Mouse (Mus musculus) C2C12 (cell line): ENCODE measurements at regions not wholly inside any gene's neighbourhood (a gene's known extent, or its start where the extent isn't known, plus 50 kb on each side); places are given as distances from the start of the nearest gene placed in this dataset.
A peak's percentile ranks its signal among the peaks of the same experiment; 100 is the strongest.

ENCODE experiments used
- H3K27me3 ChIP-seq: one replicate; pipeline ENCODE4 v1.6.1; 2011; ENCODE audit not compliant: control insufficient read depth, insufficient read depth, insufficient read length
- H3K36me3 ChIP-seq: one replicate; pipeline ENCODE4 v1.6.1; 2011; ENCODE audit not compliant: control insufficient read depth, insufficient read depth
- H3K4me3 ChIP-seq: one replicate; pipeline ENCODE4 v1.5.1; 2011; ENCODE audit warnings: mild to moderate bottlenecking, control low read depth; ENCODE audit not compliant: poor library complexity, insufficient read depth, severe bottlenecking
- H3K79me2 ChIP-seq: one replicate; pipeline ENCODE4 v1.6.1; 2011; ENCODE audit not compliant: control insufficient read depth, insufficient read depth
- H3K79me3 ChIP-seq: one replicate; pipeline ENCODE4 v1.6.1; 2011; ENCODE audit warnings: low read depth, control low read depth
- H3ac ChIP-seq: one replicate; pipeline ENCODE3; 2011; ENCODE audit warnings: low read depth; ENCODE audit not compliant: control insufficient read depth, insufficient read length
- CEBPB ChIP-seq: IDR thresholded peaks from one replicate; pipeline ENCODE4 v1.6.1; 2011; ENCODE audit warnings: low read depth, mild to moderate bottlenecking, control low read depth, moderate library complexity
- CTCF ChIP-seq: IDR thresholded peaks from one replicate; pipeline ENCODE4 v1.5.1; 2011; ENCODE audit not compliant: control insufficient read depth, insufficient read depth, insufficient read length
- FOSL1 ChIP-seq: IDR thresholded peaks from one replicate; pipeline ENCODE4 v1.8.0; 2011; ENCODE audit warnings: mild to moderate bottlenecking, low read length; ENCODE audit not compliant: poor library complexity, insufficient read depth, severe bottlenecking
- MAX ChIP-seq: IDR thresholded peaks from one replicate; pipeline ENCODE4 v1.6.1; 2011; ENCODE audit warnings: mild to moderate bottlenecking, control low read depth
- MYOD1 ChIP-seq: IDR thresholded peaks from one replicate; pipeline ENCODE4 v1.6.1; 2011; ENCODE audit warnings: low read depth; ENCODE audit not compliant: control insufficient read depth, insufficient read length
- MYOG ChIP-seq: IDR thresholded peaks from one replicate; pipeline ENCODE4 v1.6.1; 2011; ENCODE audit not compliant: control insufficient read depth, insufficient read length; ENCODE audit errors: extremely low read depth
- USF1 ChIP-seq: IDR thresholded peaks from one replicate; pipeline ENCODE4 v1.6.1; 2011; ENCODE audit warnings: low read depth, mild to moderate bottlenecking, control low read depth, moderate library complexity

GRCm38 (mm10) chr10:67383802-67384567, 98.9 kb upstream of the Nrbf2 start:
- no peaks in the 10 kb centered on the region for H3K79me3 ChIP-seq
- no peaks in the 10 kb centered on the region for H3K27me3 ChIP-seq
- no peak for TF ChIP-seq CEBPB
- no peak for TF ChIP-seq MAX
- no peak for TF ChIP-seq MYOG
- TF ChIP-seq MYOD1: no peak
- TF ChIP-seq FOSL1: no peak
- no peak for TF ChIP-seq CTCF
- TF ChIP-seq USF1: no peak
- H3K36me3 ChIP-seq: no peaks in the 10 kb centered on the region
- H3K4me3 ChIP-seq: no peak overlapping the region
- no peaks in the 10 kb centered on the region for H3K79me2 ChIP-seq
- H3ac ChIP-seq: no peak overlapping the region

DNA sequence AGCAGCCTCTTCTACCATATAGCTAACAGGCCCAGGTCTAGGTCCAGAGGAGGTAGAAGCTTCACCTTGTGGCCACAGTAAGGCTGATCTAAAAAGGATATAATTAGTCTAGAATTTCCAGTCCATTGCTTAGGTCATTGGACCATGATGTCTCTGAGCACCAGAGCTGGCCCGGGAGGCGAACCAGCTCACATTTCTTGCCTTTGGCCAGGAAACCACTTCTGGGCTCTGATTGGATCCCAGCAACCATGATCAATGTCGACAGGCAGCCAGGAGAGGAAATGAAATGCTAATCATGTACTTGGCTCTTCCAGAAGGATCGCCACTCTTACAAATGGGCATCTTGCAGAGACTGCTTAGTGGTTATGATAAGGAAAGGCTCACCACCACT, 99.5 kb upstream of the Nrbf2 start:
- TF ChIP-seq FOSL1 (no peak), CEBPB (no peak), MAX (no peak), USF1 (no peak), CTCF (no peak), MYOG (no peak), MYOD1 (no peak)
- Histone ChIP-seq H3K36me3 (no peaks in the 10 kb centered on the region), H3K79me2 (no peaks in the 10 kb centered on the region), H3K79me3 (no peaks in the 10 kb centered on the region), H3K4me3 (no peak overlapping the region), H3K27me3 (no peaks in the 10 kb centered on the region), H3ac (no peak overlapping the region)

GRCm38 (mm10) chr10:67385966-67386365, 100.9 kb upstream of the Nrbf2 start:
- Histone ChIP-seq H3K4me3 (no peak overlapping the region), H3ac (no peak overlapping the region), H3K36me3 (no peaks in the 10 kb centered on the region), H3K79me2 (no peaks in the 10 kb centered on the region), H3K27me3 (no peaks in the 10 kb centered on the region), H3K79me3 (no peaks in the 10 kb centered on the region)
- TF ChIP-seq CTCF (no peak), USF1 (no peak), FOSL1 (no peak), MYOD1 (no peak), MYOG (no peak), CEBPB (no peak), MAX (no peak)

- Histone ChIP-seq H3K79me3 (no peaks in the 10 kb centered on the region), H3ac (no peak overlapping the region), H3K36me3 (no peaks in the 10 kb centered on the region), H3K27me3 (no peaks in the 10 kb centered on the region), H3K4me3 (no peak overlapping the region), H3K79me2 (no peaks in the 10 kb centered on the region)
- no peak for TF ChIP-seq CTCF
These were observed 103.7 kb upstream of the Nrbf2 start for GRCm38 (mm10) chr10:67388755-67389154.

DNA sequence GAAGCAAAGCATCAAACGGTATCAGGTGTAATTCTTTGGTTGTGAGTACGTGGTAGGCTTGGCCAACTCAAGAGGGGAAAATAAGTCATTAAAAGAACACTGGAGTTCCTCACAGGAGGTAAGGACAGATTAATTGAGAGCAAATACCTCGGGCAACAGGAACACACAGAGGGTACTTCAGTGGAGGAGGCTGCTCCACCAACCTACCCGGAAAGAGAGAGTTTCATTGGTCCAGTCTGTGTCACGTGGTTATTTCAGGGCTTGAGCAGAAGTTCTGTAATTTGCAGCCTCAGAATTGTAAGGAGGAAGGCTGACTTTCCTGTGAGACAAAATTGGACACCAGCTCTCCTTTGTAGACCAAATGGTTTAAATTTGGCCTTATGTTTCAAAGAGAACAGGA, 115.3 kb upstream of the Nrbf2 start:
- Histone ChIP-seq H3K4me3 (no peak overlapping the region), H3K36me3 (no peaks in the 10 kb centered on the region), H3K27me3 (no peaks in the 10 kb centered on the region), H3ac (no peak overlapping the region), H3K79me3 (no peaks in the 10 kb centered on the region), H3K79me2 (no peaks in the 10 kb centered on the region)
- TF ChIP-seq MYOG (no peak), USF1 (peak; percentile 48), CEBPB (no peak)

DNA sequence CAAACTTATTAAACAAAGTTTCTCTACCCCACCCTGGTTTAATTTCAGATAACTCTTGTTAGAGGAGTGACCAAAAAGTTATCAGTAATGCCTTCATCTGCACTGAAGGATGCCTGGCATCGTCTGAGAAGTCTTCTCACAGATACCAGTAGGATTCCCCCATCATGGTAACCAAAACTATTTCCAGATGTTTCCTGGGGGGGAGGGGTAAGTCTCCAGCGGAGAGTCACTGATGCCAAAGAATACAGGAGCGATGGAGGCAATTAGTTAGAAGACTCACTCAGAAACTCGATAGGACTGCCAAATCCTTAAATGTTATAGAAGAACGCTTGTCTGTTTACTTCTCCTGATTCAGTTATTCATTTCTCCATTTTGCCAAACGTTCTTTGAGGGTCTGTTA, 116.3 kb upstream of the Nrbf2 start:
- no peak for TF ChIP-seq MAX
- TF ChIP-seq MYOG: no peak
- no peak for TF ChIP-seq USF1
- no peak for TF ChIP-seq CTCF
- no peak for TF ChIP-seq FOSL1
- no peak for TF ChIP-seq CEBPB
- Histone ChIP-seq H3K27me3 (no peaks in the 10 kb centered on the region), H3K4me3 (no peak overlapping the region), H3ac (no peak overlapping the region), H3K36me3 (no peaks in the 10 kb centered on the region), H3K79me2 (no peaks in the 10 kb centered on the region), H3K79me3 (no peaks in the 10 kb centered on the region)

DNA sequence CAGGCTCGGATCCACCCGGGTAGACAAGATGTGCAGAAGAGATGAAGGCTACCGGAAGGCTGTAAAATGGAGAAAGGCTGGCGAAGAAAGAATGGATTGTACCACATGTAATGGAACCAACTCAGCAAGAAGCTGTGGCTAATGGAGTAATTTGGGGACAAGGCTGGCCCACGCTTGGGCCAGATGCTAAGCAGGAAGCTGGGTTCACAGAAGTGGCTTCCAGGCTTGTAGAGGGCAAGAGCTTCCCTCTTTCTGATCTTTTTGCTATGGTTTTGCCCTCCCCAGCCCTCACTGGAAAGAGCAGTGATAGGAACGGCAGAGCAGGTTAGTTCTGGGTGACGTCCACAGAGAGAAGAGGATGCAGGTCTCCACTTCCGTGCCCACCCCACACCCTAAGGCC, 117.7 kb upstream of the Egr2 start:
- Histone ChIP-seq H3K79me3 (no peaks in the 10 kb centered on the region), H3K27me3 (no peaks in the 10 kb centered on the region), H3ac (no peak overlapping the region), H3K36me3 (no peaks in the 10 kb centered on the region), H3K79me2 (no peaks in the 10 kb centered on the region), H3K4me3 (no peak overlapping the region)
- TF ChIP-seq CEBPB (no peak), MYOG (no peak), MAX (no peak), USF1 (no peak), MYOD1 (no peak), CTCF (no peak), FOSL1 (no peak)
